Mouse (Mus musculus) adrenal gland, adult 10 weeks (tissue): ENCODE measurements around the gene Fmo5. TPM values are rescaled to one million over a fixed set of nuclear protein-coding genes. Genes with fewer than 3 reads are reported as not detected.

Experiments used
- polyA plus RNA-seq: library from polyadenylated mRNA; stranded (reverse); fragments of 350-450 nt; fragmentation: Illumina TruSeq; extraction: RNeasy Lipid Tissue Mini Kit (QIAGEN cat#74804); gene quantifications from one replicate; pipeline ENCODE4 v1.2.3, GENCODE M21; 2014; ENCODE audit warnings: low read depth, low replicate concordance

Gene Fmo5
- polyA plus RNA-seq, result 19.8 TPM

DNA sequence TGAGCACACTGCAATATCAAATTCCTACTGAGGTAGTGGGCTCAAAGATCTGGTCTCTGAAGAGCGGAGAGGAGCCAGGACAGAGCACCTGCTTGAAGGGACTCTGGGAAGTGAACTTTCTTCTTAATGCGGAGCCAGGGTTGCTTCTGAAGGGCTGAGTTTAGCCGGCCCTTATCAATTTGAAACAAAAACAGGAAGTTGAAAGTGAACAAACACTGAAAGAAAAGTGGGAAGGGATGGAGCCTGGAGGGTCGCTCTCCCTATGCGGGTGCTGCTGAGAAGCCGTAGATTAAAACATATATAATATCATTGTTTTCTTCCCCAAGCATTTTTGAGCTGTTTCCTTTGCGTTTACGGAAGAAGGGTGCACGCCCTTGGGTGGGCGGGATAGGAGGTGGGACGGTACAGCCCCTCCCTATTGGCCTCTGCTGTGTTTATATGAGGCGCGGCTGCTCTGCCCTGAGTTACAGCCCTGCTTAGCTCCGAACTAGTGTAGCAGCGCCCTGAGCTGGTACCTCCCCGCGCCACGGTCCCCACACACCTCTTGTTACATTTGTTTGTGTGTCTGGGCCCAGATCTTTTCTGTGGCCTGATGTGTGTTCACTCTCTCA, at the start of gene Fmo5:
Fmo5 (plus strand) TSS at position 414 of the 611 bp plus-strand sequence.

GRCm38 (mm10) chr3:97609845-97610410, 18.7 kb upstream of the Fmo5 start, which contains the start of gene Chd1l:
Gene Chd1l, minus strand, starts transcription at chr3:97610203.

GRCm38 (mm10) chr3:97657655-97658411, 29.2 kb downstream of the Fmo5 start, which contains the start of gene Prkab2:
Gene Prkab2, plus strand, starts transcription at chr3:97658193.

DNA sequence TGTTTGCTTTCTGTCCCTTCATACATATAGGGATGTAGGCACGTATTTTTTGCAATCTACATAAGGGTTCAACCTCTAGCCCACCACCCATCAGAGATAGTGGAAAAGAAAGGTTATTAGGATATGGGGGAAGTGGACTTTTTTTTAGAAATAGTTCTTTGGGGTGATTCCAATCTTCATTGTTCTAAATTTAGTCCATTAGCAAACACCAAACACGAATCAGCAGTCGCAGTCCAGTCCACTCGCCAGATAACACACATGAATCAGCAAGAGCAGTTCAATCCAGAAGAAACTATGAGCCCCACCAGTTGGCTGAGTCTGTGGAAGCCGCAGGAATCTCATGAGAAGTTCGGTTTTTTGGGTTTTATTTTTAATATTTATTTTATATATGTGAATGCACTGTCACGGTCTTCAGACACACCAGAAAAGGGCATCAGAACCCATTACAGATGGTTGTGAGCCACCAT, 46.1 kb downstream of the Fmo5 start, which contains the start of gene Gm17651:
Gm17651 (minus strand) TSS at position 51 of the 467 bp plus-strand sequence.

Other genes starting within 250 kb of the Fmo5 start
- gene Olfr1402, start 206.8 kb upstream of the Fmo5 start, polyA plus RNA-seq, result not detected
- 4.9 TPM for gene Chd1l, start 18.6 kb upstream of the Fmo5 start, polyA plus RNA-seq
- 21.2 TPM for gene Prkab2, start 29.4 kb downstream of the Fmo5 start, polyA plus RNA-seq
- not detected for gene Gm17651, start 45.9 kb downstream of the Fmo5 start, polyA plus RNA-seq